ENCODE assay signal across 8 mouse cellular contexts in the genomic region with DNA sequence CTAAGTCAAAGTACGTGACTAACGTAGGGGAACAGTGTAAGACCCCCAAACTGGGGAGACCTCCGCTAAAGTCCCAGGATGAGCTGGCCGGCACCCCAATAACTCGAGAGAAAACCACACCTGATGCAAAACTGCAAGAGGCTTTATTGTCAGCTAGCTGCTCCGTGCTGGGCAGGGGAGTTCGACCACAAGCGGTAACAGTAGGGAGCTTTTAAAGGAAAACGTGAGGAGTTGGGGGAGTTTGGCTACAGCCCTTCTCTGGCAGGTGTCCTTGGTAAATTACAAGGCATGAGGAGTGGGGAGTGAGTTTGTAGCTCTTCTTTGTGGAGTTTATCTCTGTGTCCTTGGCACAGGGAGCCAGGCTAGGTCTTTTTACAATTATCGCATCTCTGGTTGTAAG. TPM values are rescaled to one million over a fixed set of nuclear protein-coding genes. Genes with fewer than 3 reads are reported as not detected.
DNase-seq lines count a peak whose midpoint lies in the region; ATAC-seq and TF ChIP-seq lines count a peak whose summit lies in the region.

No protein-coding gene starts in this region.

- no peak overlapping the region for H3K27ac ChIP-seq in forebrain, embryonic 11.5 days (ENCODE audit: low read depth, low read length)
- no peak overlapping the region for H3K27ac ChIP-seq in forebrain, embryonic 16.5 days (ENCODE audit: low read length)
- no peak overlapping the region for H3K27ac ChIP-seq in neural tube, embryonic 11.5 days (ENCODE audit: low read depth, low read length)
- H3K27ac ChIP-seq in midbrain, postnatal 0 days (ENCODE audit: low read depth, low read length): no peak overlapping the region

- no peak overlapping the region for H3K4me3 ChIP-seq in forebrain, embryonic 11.5 days (ENCODE audit: low read depth, low read length)
- H3K4me3 ChIP-seq in forebrain, embryonic 16.5 days (replicated peaks; ENCODE audit: low read length): no peak overlapping the region
- no peak overlapping the region for H3K4me3 ChIP-seq in neural tube, embryonic 11.5 days (ENCODE audit: low read depth, low read length)
- no peak overlapping the region for H3K4me3 ChIP-seq in midbrain, postnatal 0 days (ENCODE audit: low read depth, low read length)

- H3K36me3 ChIP-seq in forebrain, embryonic 11.5 days (ENCODE audit: control insufficient read depth, insufficient read depth, low read length): no peaks in the 10 kb centered on the region
- H3K36me3 ChIP-seq in forebrain, embryonic 16.5 days (ENCODE audit: control insufficient read depth, insufficient read depth): no peaks in the 10 kb centered on the region
- H3K36me3 ChIP-seq in neural tube, embryonic 11.5 days (ENCODE audit: control insufficient read depth, insufficient read depth, low read length): no peaks in the 10 kb centered on the region
- H3K36me3 ChIP-seq in midbrain, postnatal 0 days (ENCODE audit: insufficient read depth, low read length): no peaks in the 10 kb centered on the region

- no peak overlapping the region for H3K9ac ChIP-seq in forebrain, embryonic 11.5 days (ENCODE audit: low read length)
- H3K9ac ChIP-seq in forebrain, embryonic 16.5 days (replicated peaks; ENCODE audit: low read depth, low read length): no peak overlapping the region
- no peak overlapping the region for H3K9ac ChIP-seq in neural tube, embryonic 11.5 days (ENCODE audit: low read length)
- no peak overlapping the region for H3K9ac ChIP-seq in midbrain, postnatal 0 days (replicated peaks; ENCODE audit: low read length, poor library complexity, severe bottlenecking)

- no peak for ATAC-seq in forebrain, embryonic 11.5 days (replicated peaks; ENCODE audit: low FRiP score)
- no peak for ATAC-seq in forebrain, embryonic 16.5 days
- no peak for ATAC-seq in neural tube, embryonic 11.5 days (ENCODE audit: insufficient read depth, low FRiP score, low TSS enrichment)
- no peak for ATAC-seq in midbrain, postnatal 0 days (ENCODE audit: low FRiP score)

- DNase-seq in forebrain, embryonic 11.5 days (ENCODE audit: low spot score): peak; percentile 51
- peak; percentile 10 to 22 for DNase-seq in lung, adult 18-20 months
- DNase-seq in lung, postnatal 25 days (ENCODE audit: low spot score): no peak
- DNase-seq in NIH3T3 (ENCODE audit: low read depth): peak; percentile 37
- peak; percentile 73 for DNase-seq in induced T-regulatory cell, adult 2 months (ENCODE audit: low read depth)
- DNase-seq in neural tube, embryonic 11.5 days (ENCODE audit: low spot score): peak; percentile 25
- no peak for DNase-seq in midbrain, postnatal 0 days (ENCODE audit: low spot score)

- H3K27me3 ChIP-seq in forebrain, embryonic 11.5 days (ENCODE audit: control insufficient read depth, insufficient read depth, low read length): no peaks in the 10 kb centered on the region
- no peaks in the 10 kb centered on the region for H3K27me3 ChIP-seq in forebrain, embryonic 16.5 days (replicated peaks; ENCODE audit: control insufficient read depth, insufficient read depth, low read length)
- H3K27me3 ChIP-seq in neural tube, embryonic 11.5 days (ENCODE audit: control insufficient read depth, insufficient read depth, low read length): no peaks in the 10 kb centered on the region
- no peaks in the 10 kb centered on the region for H3K27me3 ChIP-seq in midbrain, postnatal 0 days (ENCODE audit: insufficient read depth, low read length)

- WGBS in forebrain, embryonic 11.5 days: 22% methylated on average over 10 of the region's 10 CpGs
- 20% methylated on average over 10 of the region's 10 CpGs for WGBS in forebrain, embryonic 16.5 days
- WGBS in neural tube, embryonic 11.5 days: 23% methylated on average over 10 of the region's 10 CpGs
- WGBS in midbrain, postnatal 0 days: 23% methylated on average over 10 of the region's 10 CpGs

- no peak for TF ChIP-seq CTCF in midbrain, postnatal 0 days (IDR thresholded peaks at IDR 0.05)

- no peaks in the 10 kb centered on the region for H3K9me3 ChIP-seq in forebrain, embryonic 11.5 days (ENCODE audit: control insufficient read depth, low read length)
- no peaks in the 10 kb centered on the region for H3K9me3 ChIP-seq in forebrain, embryonic 16.5 days (ENCODE audit: control insufficient read depth, low read length)
- no peaks in the 10 kb centered on the region for H3K9me3 ChIP-seq in neural tube, embryonic 11.5 days (ENCODE audit: control insufficient read depth, low read length)
- no peaks in the 10 kb centered on the region for H3K9me3 ChIP-seq in midbrain, postnatal 0 days (ENCODE audit: low read length)

- H3K4me1 ChIP-seq in forebrain, embryonic 11.5 days (replicated peaks; ENCODE audit: control insufficient read depth, insufficient read depth, low read length): no peaks in the 10 kb centered on the region
- no peaks in the 10 kb centered on the region for H3K4me1 ChIP-seq in forebrain, embryonic 16.5 days (replicated peaks; ENCODE audit: control insufficient read depth, insufficient read depth, low read length)
- H3K4me1 ChIP-seq in neural tube, embryonic 11.5 days (ENCODE audit: control insufficient read depth, insufficient read depth, low read length): no peaks in the 10 kb centered on the region
- H3K4me1 ChIP-seq in midbrain, postnatal 0 days (ENCODE audit: insufficient read depth, low read length): no peaks in the 10 kb centered on the region

- no peak overlapping the region for H3K4me2 ChIP-seq in forebrain, embryonic 11.5 days (ENCODE audit: low read depth, low read length, severe bottlenecking)
- H3K4me2 ChIP-seq in forebrain, embryonic 16.5 days (ENCODE audit: low read length): no peak overlapping the region
- no peak overlapping the region for H3K4me2 ChIP-seq in neural tube, embryonic 11.5 days (ENCODE audit: low read depth)
- no peak overlapping the region for H3K4me2 ChIP-seq in midbrain, postnatal 0 days (ENCODE audit: low read depth, low read length, poor library complexity, severe bottlenecking)

RNA-seq across cellular contexts. Expression of a gene that starts 16.1 kb away (rescaled TPM):
- polyA plus RNA-seq in forebrain, embryonic 11.5 days (2014; fragmentation: Nextera tagmentation; extraction: Ambion mirVana): not detected in 2 replicates
- polyA plus RNA-seq in forebrain, embryonic 16.5 days (2015; fragmentation: Nextera tagmentation; extraction: Ambion mirVana): not detected in 2 replicates
- polyA plus RNA-seq in neural tube, embryonic 11.5 days (2014; fragmentation: Nextera tagmentation; extraction: Ambion mirVana): not detected in 2 replicates
- total RNA-seq in midbrain, postnatal 0 days (2014; rRNA removed): not detected in 2 replicates
- polyA plus RNA-seq in midbrain, postnatal 0 days (2015; fragmentation: Nextera tagmentation; extraction: Ambion mirVana): not detected in 2 replicates

RNA-seq across cellular contexts. Expression of a gene that starts 23.7 kb away (rescaled TPM):
- polyA plus RNA-seq in forebrain, embryonic 11.5 days (2014; fragmentation: Nextera tagmentation; extraction: Ambion mirVana): not detected in 2 replicates
- polyA plus RNA-seq in forebrain, embryonic 16.5 days (2015; fragmentation: Nextera tagmentation; extraction: Ambion mirVana): not detected in 2 replicates
- not detected in 2 replicates for polyA plus RNA-seq in neural tube, embryonic 11.5 days (2014; fragmentation: Nextera tagmentation; extraction: Ambion mirVana)
- total RNA-seq in midbrain, postnatal 0 days (2014; rRNA removed): 0.28 and 1.2 TPM in 2 replicates
- 0.11 and 0.14 TPM in 2 replicates for polyA plus RNA-seq in midbrain, postnatal 0 days (2015; fragmentation: Nextera tagmentation; extraction: Ambion mirVana)

RNA-seq across cellular contexts. Expression of a gene that starts 28.4 kb away (rescaled TPM):
- polyA plus RNA-seq in forebrain, embryonic 11.5 days (2014; fragmentation: Nextera tagmentation; extraction: Ambion mirVana): 17.9 and 19.2 TPM in 2 replicates
- 25.3 and 42.4 TPM in 2 replicates for polyA plus RNA-seq in forebrain, embryonic 16.5 days (2015; fragmentation: Nextera tagmentation; extraction: Ambion mirVana)
- polyA plus RNA-seq in neural tube, embryonic 11.5 days (2014; fragmentation: Nextera tagmentation; extraction: Ambion mirVana): 14.8 and 18.3 TPM in 2 replicates
- 47.0 and 52.1 TPM in 2 replicates for total RNA-seq in midbrain, postnatal 0 days (2014; rRNA removed)
- polyA plus RNA-seq in midbrain, postnatal 0 days (2015; fragmentation: Nextera tagmentation; extraction: Ambion mirVana): 42.8 and 53.2 TPM in 2 replicates

RNA-seq across cellular contexts. Expression of a gene that starts 59.2 kb away (rescaled TPM):
- polyA plus RNA-seq in forebrain, embryonic 11.5 days (2014; fragmentation: Nextera tagmentation; extraction: Ambion mirVana): 25.6 and 27.1 TPM in 2 replicates
- 48.3 and 54.7 TPM in 2 replicates for polyA plus RNA-seq in forebrain, embryonic 16.5 days (2015; fragmentation: Nextera tagmentation; extraction: Ambion mirVana)
- 28.6 and 31.6 TPM in 2 replicates for polyA plus RNA-seq in neural tube, embryonic 11.5 days (2014; fragmentation: Nextera tagmentation; extraction: Ambion mirVana)
- total RNA-seq in midbrain, postnatal 0 days (2014; rRNA removed): 16.5 and 21.8 TPM in 2 replicates
- polyA plus RNA-seq in midbrain, postnatal 0 days (2015; fragmentation: Nextera tagmentation; extraction: Ambion mirVana): 29.3 and 35.7 TPM in 2 replicates

Comparison
In these comparisons a context has a peak if more than half of its experiments do, and no peak if none do; other contexts are left out.
1. DNase-seq: peak in forebrain, embryonic 11.5 days (single experiment), lung, adult 18-20 months (2 of 2), NIH3T3 (single experiment), induced T-regulatory cell, adult 2 months (single experiment) and neural tube, embryonic 11.5 days (single experiment); none in lung, postnatal 25 days (single experiment) and midbrain, postnatal 0 days (single experiment).